Mouse (Mus musculus): Measurements from ENCODE around the gene Tmem251. TPM values are rescaled to one million over a fixed set of nuclear protein-coding genes. Genes with fewer than 3 reads are reported as not detected.

The Tmem251 gene
- polyA plus RNA-seq, 1 experiment = 0.13 TPM

DNA sequence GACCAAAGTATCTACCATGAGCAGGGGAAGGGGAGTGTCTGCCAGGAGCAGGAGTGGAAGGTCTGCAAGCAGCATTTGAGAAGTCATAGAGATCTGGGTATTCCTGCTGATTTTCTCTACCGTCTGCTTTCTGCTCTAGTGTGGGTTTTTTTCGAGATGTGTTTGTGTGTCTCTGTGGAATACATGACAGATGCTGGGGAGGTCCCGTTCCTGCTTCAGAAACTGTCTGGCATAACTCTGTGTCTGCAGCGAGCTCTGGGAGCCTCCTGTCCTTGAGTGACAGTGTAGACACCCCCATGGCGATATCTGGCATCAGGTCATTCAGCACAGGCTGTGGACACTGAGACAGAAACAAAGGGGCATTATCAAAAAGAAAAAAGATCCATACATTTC, 42.0 kb downstream of the Tmem251 start:
- TF ChIP-seq TAL1 (IDR thresholded peaks at IDR 0.05; ENCODE audit: low read length) = no peak
- no peak for TF ChIP-seq GATA1 (IDR thresholded peaks at IDR 0.05; ENCODE audit: low read length)
- Histone ChIP-seq H3K36me3 (ENCODE audit: control insufficient read depth) (peaks cover 86% of the 10 kb centered on the region), H3K9me3 (ENCODE audit: control insufficient read depth, low read length) (no peaks in the 10 kb centered on the region), H3K4me1 (ENCODE audit: control insufficient read depth) (no peaks in the 10 kb centered on the region), H3K27me3 (ENCODE audit: control insufficient read depth) (no peaks in the 10 kb centered on the region), H3K4me3 (replicated peaks) (no peak overlapping the region)

DNA sequence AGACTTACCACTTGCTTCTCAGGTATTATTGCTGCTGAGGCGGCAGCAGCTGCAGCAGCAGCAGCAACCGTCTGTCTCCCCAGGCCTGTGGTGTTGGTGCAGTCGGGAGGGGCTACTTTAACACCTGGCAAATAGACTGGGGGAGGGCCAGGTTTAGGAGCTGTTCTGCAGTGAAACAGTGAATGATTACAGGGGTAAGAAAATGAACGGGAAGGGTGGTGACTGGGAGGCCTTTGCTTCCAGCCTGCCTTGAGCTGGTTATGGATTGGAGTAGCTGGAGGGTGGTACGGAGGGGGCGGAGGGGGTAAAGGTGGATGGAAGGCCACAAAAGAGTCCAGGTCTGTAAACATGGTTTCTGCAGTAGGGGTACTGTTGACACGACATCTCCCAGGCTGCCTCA, 44.4 kb downstream of the Tmem251 start:
- H3K9me3 ChIP-seq (ENCODE audit: control insufficient read depth, low read length) = no peaks in the 10 kb centered on the region
- no peak for TF ChIP-seq TAL1 (IDR thresholded peaks at IDR 0.05; ENCODE audit: low read length)
- TF ChIP-seq GATA1 (IDR thresholded peaks at IDR 0.05; ENCODE audit: low read length) = no peak
- no peak overlapping the region for H3K4me3 ChIP-seq (replicated peaks)
- H3K4me1 ChIP-seq (ENCODE audit: control insufficient read depth) = no peaks in the 10 kb centered on the region
- H3K36me3 ChIP-seq (ENCODE audit: control insufficient read depth) = peaks cover 89% of the 10 kb centered on the region
- no peaks in the 10 kb centered on the region for H3K27me3 ChIP-seq (ENCODE audit: control insufficient read depth)

Other genes with a start within 250 kb of the Tmem251 start
- gene Chga, start 188.8 kb upstream of the Tmem251 start, polyA plus RNA-seq (2012) = 4.6 and 8.0 TPM in 2 replicates
- gene Itpk1, start 38.8 kb upstream of the Tmem251 start, polyA plus RNA-seq (2012) = 0.17 and 0.24 TPM in 2 replicates
- 0.09 TPM in 1 of 2 replicates, not detected in the other for gene Moap1, start 101 bp upstream of the Tmem251 start, polyA plus RNA-seq (2012)
- 0.55 TPM in 1 of 2 replicates, not detected in the other for gene Gm28051, start 14.0 kb downstream of the Tmem251 start, polyA plus RNA-seq (2012)
- gene Gon7, start 14.0 kb downstream of the Tmem251 start, polyA plus RNA-seq (2012) = 0.80 and 1.2 TPM in 2 replicates
- 1.8 TPM in 2 replicates for gene Ubr7, start 14.2 kb downstream of the Tmem251 start, polyA plus RNA-seq (2012)
- gene Gm20604, start 14.9 kb downstream of the Tmem251 start, polyA plus RNA-seq (2012) = 0.29 and 0.33 TPM in 2 replicates
- gene Btbd7, start 134.7 kb downstream of the Tmem251 start, polyA plus RNA-seq (2012) = 0.10 and 0.17 TPM in 2 replicates
- gene Cox8c, start 155.6 kb downstream of the Tmem251 start, polyA plus RNA-seq (2012) = not detected in 2 replicates
- 0.01 TPM in 1 of 2 replicates, not detected in the other for gene Unc79, start 205.1 kb downstream of the Tmem251 start, polyA plus RNA-seq (2012)